Mouse (Mus musculus) lung, postnatal 0 days (tissue): ENCODE results near the gene Cdh1.

ENCODE experiments used
- CTCF ChIP-seq: IDR thresholded peaks from 2 replicates; pipeline ENCODE4 v1.5.1; 2016; ENCODE audit warnings: antibody characterized with exemption, mild to moderate bottlenecking
- EP300 ChIP-seq: IDR thresholded peaks from 2 replicates; pipeline ENCODE4 v1.6.1; 2016; ENCODE audit warnings: antibody characterized with exemption, mild to moderate bottlenecking, control low read depth

DNA sequence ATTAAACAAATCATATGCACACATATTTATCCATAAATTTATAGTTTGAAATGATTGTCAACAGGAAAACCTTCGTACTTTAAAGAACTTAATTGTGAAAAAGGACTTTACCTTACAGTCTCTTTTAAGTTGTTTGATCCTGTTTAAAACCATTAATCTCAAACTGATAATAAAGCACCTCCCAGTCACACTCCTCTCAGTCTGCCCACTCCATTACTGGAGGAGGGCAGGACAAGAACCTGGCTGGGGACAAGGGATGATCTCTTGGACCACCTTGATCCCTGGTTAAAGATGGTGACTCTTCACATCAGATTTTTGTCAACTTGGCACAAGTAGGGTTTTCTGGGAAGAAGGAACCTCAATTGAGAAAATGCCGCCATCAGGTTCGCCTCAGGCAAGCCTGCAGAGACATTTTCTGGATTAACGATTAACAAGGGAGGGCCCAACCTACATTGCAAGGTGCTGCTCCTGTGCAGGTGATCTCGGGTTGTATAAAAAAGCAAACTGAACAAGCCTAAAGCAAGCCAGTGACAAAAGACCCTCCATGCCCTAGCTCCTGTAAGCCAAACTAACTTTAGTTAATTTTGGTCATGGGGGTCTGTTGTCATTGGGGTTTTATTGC is 31.5 kb upstream of the Cdh1 start:
- TF ChIP-seq CTCF (no peak), EP300 (no peak)
